Mouse (Mus musculus) liver, postnatal 0 days (tissue): ENCODE measurements at regions not wholly inside any gene's neighbourhood (a gene's known extent, or its start where the extent isn't known, plus 50 kb on each side); places are given as distances from the start of the nearest gene placed in this dataset.

Experiments
- ATAC-seq: fragments of 200-750 bp; cut with Nextera tagmentation; 2 replicates; pipeline ENCODE4 v1.8.0; 2017; ENCODE audit warnings: mild to moderate bottlenecking, moderate library complexity
- DNase-seq: peaks from one replicate; pipeline ENCODE4 v3.0.0-alpha.2; 2016
- H3K27ac ChIP-seq: fragments of 300-500 bp; sonication (generic); 2 replicates; pipeline ENCODE4 v1.5.1; 2014; ENCODE audit warnings: antibody characterized with exemption, moderate library complexity, mild to moderate bottlenecking, low read depth
- H3K27me3 ChIP-seq: fragments of 300-500 bp; sonication (generic); 2 replicates; pipeline ENCODE4 v1.6.1; 2014; ENCODE audit warnings: low read length, control low read depth, mixed read lengths; ENCODE audit not compliant: insufficient read depth
- H3K36me3 ChIP-seq: fragments of 300-500 bp; sonication (generic); replicated peaks from 2 replicates; pipeline ENCODE4 v1.6.1; 2014; ENCODE audit warnings: mild to moderate bottlenecking, control low read depth, low read length, moderate library complexity, mixed read lengths; ENCODE audit not compliant: insufficient read depth
- H3K4me1 ChIP-seq: fragments of 300-500 bp; sonication (generic); 2 replicates; pipeline ENCODE4 v1.6.1; 2014; ENCODE audit warnings: antibody characterized with exemption, mild to moderate bottlenecking, control low read depth; ENCODE audit not compliant: insufficient read depth
- H3K4me2 ChIP-seq: fragments of 300-500 bp; sonication (generic); 2 replicates; pipeline ENCODE4 v1.6.1; 2014; ENCODE audit warnings: low read depth, mild to moderate bottlenecking, low read length, moderate library complexity, mixed read lengths
- H3K4me3 ChIP-seq: fragments of 300-500 bp; sonication (generic); 2 replicates; pipeline ENCODE4 v1.5.1; 2014; ENCODE audit warnings: low read depth, low read length
- H3K9ac ChIP-seq: fragments of 300-500 bp; sonication (generic); replicated peaks from 2 replicates; pipeline ENCODE4 v1.6.1; 2014; ENCODE audit warnings: mild to moderate bottlenecking, moderate library complexity
- H3K9me3 ChIP-seq: fragments of 300-500 bp; sonication (generic); 2 replicates; pipeline ENCODE4 v1.6.1; 2016; ENCODE audit warnings: mild to moderate bottlenecking, control low read depth, low read length, mixed read lengths
- CTCF ChIP-seq: sonication (generic); IDR thresholded peaks from 2 replicates; pipeline ENCODE4 v1.5.1; 2016; ENCODE audit warnings: antibody characterized with exemption, low read depth
- EP300 ChIP-seq: IDR thresholded peaks from 2 replicates; pipeline ENCODE4 v1.6.1; 2016; ENCODE audit warnings: antibody characterized with exemption, low read depth, mild to moderate bottlenecking
- WGBS: fragments of 180-500 bp; shearing (Covaris S2); extraction: QIAGEN DNeasy Blood & Tissue Kit; methylation state at CpG from one replicate; pipeline ENCODE4 v1.1.7; 2014; ENCODE audit not compliant: insufficient replicate concordance; 5-methylcytosine and 5-hydroxymethylcytosine counted together

GRCm38 (mm10) chr5:4593638-4594381 is 164.0 kb downstream of the Fzd1 start:
- no peaks in the 10 kb centered on the region for H3K36me3 ChIP-seq
- H3K4me1 ChIP-seq, result 0 out of 2 replicates have a peak, but pooled peaks cover 5% of the 10 kb centered on the region
- DNase-seq (no peak), ATAC-seq (no peak)
- no peak overlapping the region for H3K9ac ChIP-seq
- H3K27ac ChIP-seq, result no peak overlapping the region
- no peak overlapping the region for H3K4me2 ChIP-seq
- no peaks in the 10 kb centered on the region for H3K27me3 ChIP-seq
- H3K4me3 ChIP-seq, result no peak overlapping the region
- no peak for TF ChIP-seq EP300
- TF ChIP-seq CTCF, result no peak
- H3K9me3 ChIP-seq, result no peaks in the 10 kb centered on the region
- WGBS, result 75% methylated on average over 5 of the region's 5 CpGs

GRCm38 (mm10) chr5:4591721-4592120 is 166.1 kb downstream of the Fzd1 start:
- DNase-seq (no peak), ATAC-seq (no peak)
- WGBS, result 69% methylated on average over 1 of the region's 1 CpGs
- H3K4me1 ChIP-seq, result 0 out of 2 replicates have a peak, but pooled peaks cover 5% of the 10 kb centered on the region
- H3K9ac ChIP-seq, result no peak overlapping the region
- H3K27ac ChIP-seq, result no peak overlapping the region
- no peaks in the 10 kb centered on the region for H3K27me3 ChIP-seq
- TF ChIP-seq EP300 (no peak), CTCF (no peak)
- H3K36me3 ChIP-seq, result no peaks in the 10 kb centered on the region
- H3K4me3 ChIP-seq, result no peak overlapping the region
- no peaks in the 10 kb centered on the region for H3K9me3 ChIP-seq
- H3K4me2 ChIP-seq, result no peak overlapping the region

- ATAC-seq, result no peak
- Histone ChIP-seq H3K27me3 (no peaks in the 10 kb centered on the region), H3K4me3 (no peak overlapping the region), H3K36me3 (no peaks in the 10 kb centered on the region), H3K9ac (no peak overlapping the region), H3K4me1 (no peaks in the 10 kb centered on the region), H3K4me2 (no peak overlapping the region), H3K9me3 (no peaks in the 10 kb centered on the region), H3K27ac (no peak overlapping the region)
- WGBS, result 66% methylated on average over 1 of the region's 1 CpGs
- no peak for DNase-seq
- no peak for TF ChIP-seq CTCF
- TF ChIP-seq EP300, result no peak
Observed at GRCm38 (mm10) chr5:4582702-4583475, 174.9 kb downstream of the Fzd1 start.

- WGBS, result 71% methylated on average over 8 of the region's 8 CpGs
- no peak for TF ChIP-seq EP300
- no peak for TF ChIP-seq CTCF
- Histone ChIP-seq H3K27me3 (no peaks in the 10 kb centered on the region), H3K4me3 (no peak overlapping the region), H3K9ac (no peak overlapping the region), H3K36me3 (no peaks in the 10 kb centered on the region), H3K4me1 (no peaks in the 10 kb centered on the region), H3K4me2 (no peak overlapping the region), H3K27ac (no peak overlapping the region), H3K9me3 (no peaks in the 10 kb centered on the region)
- no peak for DNase-seq
- no peak for ATAC-seq
Observed at GRCm38 (mm10) chr5:4580185-4580839, 177.5 kb downstream of the Fzd1 start.

- H3K36me3 ChIP-seq, result no peaks in the 10 kb centered on the region
- 57% methylated on average over 3 of the region's 3 CpGs for WGBS
Observed at GRCm38 (mm10) chr5:4578856-4579255, 179.0 kb downstream of the Fzd1 start.

GRCm38 (mm10) chr5:4577179-4577578 is 180.7 kb downstream of the Fzd1 start:
- TF ChIP-seq EP300, result no peak
- TF ChIP-seq CTCF, result no peak
- Histone ChIP-seq H3K4me2 (no peak overlapping the region), H3K4me3 (no peak overlapping the region), H3K9me3 (no peaks in the 10 kb centered on the region), H3K27me3 (no peaks in the 10 kb centered on the region), H3K36me3 (no peaks in the 10 kb centered on the region), H3K27ac (no peak overlapping the region), H3K9ac (no peak overlapping the region), H3K4me1 (no peaks in the 10 kb centered on the region)
- 79% methylated on average over 6 of the region's 6 CpGs for WGBS
- DNase-seq, result no peak
- ATAC-seq, result no peak

More at GRCm38 (mm10) chr5:4578856-4579255, 179.0 kb downstream of the Fzd1 start:
- ATAC-seq, result no peak
- TF ChIP-seq EP300, result no peak
- Histone ChIP-seq H3K4me3 (no peak overlapping the region), H3K9me3 (no peaks in the 10 kb centered on the region), H3K4me1 (no peaks in the 10 kb centered on the region), H3K27me3 (no peaks in the 10 kb centered on the region), H3K27ac (no peak overlapping the region), H3K4me2 (no peak overlapping the region), H3K9ac (no peak overlapping the region)
- DNase-seq, result no peak
